Mouse (Mus musculus) spleen, postnatal 10 days (tissue): Measurements from ENCODE around the gene Lrrc4c.

Experiments used
- DNase-seq, 2 experiments: peaks; one replicate each; pipeline ENCODE4 v3.0.0; 2021 to 2022; ENCODE audit warnings: low spot score in 2 of 2

Gene Lrrc4c

GRCm38 (mm10) chr2:96317387-96318299, at the start of gene Lrrc4c:
Lrrc4c (plus strand) TSS chr2:96318169.
- DNase-seq, result no peak

- no peak for DNase-seq
Observed at GRCm38 (mm10) chr2:96275061-96275460, 42.9 kb upstream of the Lrrc4c start.

- no peak for DNase-seq
Observed at GRCm38 (mm10) chr2:96282926-96283325, 35.0 kb upstream of the Lrrc4c start.

GRCm38 (mm10) chr2:96287512-96287911, 30.5 kb upstream of the Lrrc4c start:
- DNase-seq, result no peak

GRCm38 (mm10) chr2:96290541-96290940, 27.4 kb upstream of the Lrrc4c start:
- no peak for DNase-seq

GRCm38 (mm10) chr2:96315034-96315433, 2.9 kb upstream of the Lrrc4c start:
- no peak for DNase-seq

- no peak for DNase-seq
Observed at GRCm38 (mm10) chr2:96316531-96316930, 1.4 kb upstream of the Lrrc4c start.

GRCm38 (mm10) chr2:96318556-96318955, 587 bp downstream of the Lrrc4c start:
- no peak for DNase-seq

- no peak for DNase-seq
Observed at GRCm38 (mm10) chr2:96319201-96319600, 1.2 kb downstream of the Lrrc4c start.

GRCm38 (mm10) chr2:96319649-96320048, 1.7 kb downstream of the Lrrc4c start:
- DNase-seq, result no peak

- no peak for DNase-seq
Observed at GRCm38 (mm10) chr2:96334652-96335051, 16.7 kb downstream of the Lrrc4c start.

GRCm38 (mm10) chr2:96337354-96337753, 19.4 kb downstream of the Lrrc4c start:
- no peak for DNase-seq

- no peak for DNase-seq
Observed at GRCm38 (mm10) chr2:96401186-96401811, 83.3 kb downstream of the Lrrc4c start.

GRCm38 (mm10) chr2:96402514-96402913, 84.5 kb downstream of the Lrrc4c start:
- no peak for DNase-seq

GRCm38 (mm10) chr2:96406856-96407255, 88.9 kb downstream of the Lrrc4c start:
- no peak for DNase-seq

- DNase-seq, result no peak
Observed at GRCm38 (mm10) chr2:96411182-96411581, 93.2 kb downstream of the Lrrc4c start.

- DNase-seq, result no peak
Observed at GRCm38 (mm10) chr2:96461566-96461965, 143.6 kb downstream of the Lrrc4c start.

- DNase-seq, result no peak
Observed at GRCm38 (mm10) chr2:96475674-96476073, 157.7 kb downstream of the Lrrc4c start.

GRCm38 (mm10) chr2:96499116-96499882, 181.3 kb downstream of the Lrrc4c start:
- DNase-seq, result no peak

GRCm38 (mm10) chr2:96504140-96504539, 186.2 kb downstream of the Lrrc4c start:
- DNase-seq, result no peak

- no peak for DNase-seq
Observed at GRCm38 (mm10) chr2:96505641-96506040, 187.7 kb downstream of the Lrrc4c start.

GRCm38 (mm10) chr2:96508991-96509390, 191.0 kb downstream of the Lrrc4c start:
- DNase-seq, result no peak
